Mouse (Mus musculus) testis, adult 2 months (tissue): ENCODE data around the gene Plgrkt.

Source experiments
- CTCF ChIP-seq: fragments of 200-500 bp; IDR thresholded peaks from 2 replicates; pipeline ENCODE4 v1.5.1; 2012; ENCODE audit warnings: low read depth, mild to moderate bottlenecking, inconsistent platforms, low read length, moderate library complexity; ENCODE audit not compliant: control insufficient read depth, insufficient read depth, insufficient replicate concordance
- POLR2A ChIP-seq: fragments of 200-500 bp; IDR thresholded peaks from 2 replicates; pipeline ENCODE4 v1.6.1; 2012; ENCODE audit warnings: low read depth, mild to moderate bottlenecking, inconsistent platforms, low read length, moderate library complexity; ENCODE audit not compliant: control insufficient read depth

DNA sequence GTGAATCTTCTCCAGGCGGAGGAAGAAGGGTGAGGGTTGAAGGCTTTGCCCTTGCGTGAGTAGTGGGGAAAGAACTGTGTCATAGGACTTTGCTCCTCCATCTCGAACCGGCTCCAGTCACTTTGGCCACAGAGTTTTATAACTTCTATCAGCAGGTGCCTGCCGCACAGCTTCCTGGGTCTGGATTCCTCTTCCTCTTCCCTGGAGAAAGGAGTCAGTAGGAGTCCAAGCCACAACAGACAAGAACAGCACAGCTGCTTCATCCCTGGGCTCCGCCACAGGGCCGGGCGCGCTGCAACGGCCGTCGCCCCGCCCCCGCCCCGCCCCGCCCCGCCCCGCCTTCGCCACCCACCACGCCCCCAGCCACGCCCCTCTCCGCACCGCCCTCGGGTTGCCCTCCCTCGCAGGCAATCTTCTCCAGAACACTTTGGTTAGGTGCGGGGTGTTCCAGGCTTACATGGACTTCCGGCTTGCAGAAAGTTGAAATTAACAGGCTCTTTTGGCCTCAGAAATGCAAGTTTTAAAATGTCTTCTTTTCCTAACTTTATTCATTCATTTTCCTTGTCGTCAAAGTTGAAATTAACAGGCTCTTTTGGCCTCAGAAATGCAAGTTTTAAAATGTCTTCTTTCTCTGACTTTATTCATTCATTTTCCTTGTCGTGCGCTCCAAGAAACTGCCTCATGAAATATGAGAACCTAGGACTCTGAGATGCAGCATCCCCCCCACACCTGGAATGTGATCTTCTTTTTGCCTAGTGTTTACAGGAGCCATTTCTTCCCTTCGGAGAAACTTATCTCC lies 41.9 kb downstream of the Plgrkt start, which contains the start of gene Insl6:
- TF ChIP-seq CTCF = no peak
- peak; percentile 63 for TF ChIP-seq POLR2A
